Mouse (Mus musculus) cerebellum, adult 2 months (tissue): ENCODE results near the gene Ccdc40. TPM values are rescaled to one million over a fixed set of nuclear protein-coding genes. Genes with fewer than 3 reads are reported as not detected.
A peak's percentile ranks its signal among the peaks of the same experiment; 100 is the strongest.

Experiments used
- DNase-seq, 2 experiments: peaks; one replicate each; pipeline ENCODE4 v3.0.0; 2021
- H3K27ac ChIP-seq: fragments of 200-500 bp; 2 replicates; pipeline ENCODE4 v1.5.1; 2012; ENCODE audit warnings: low read length, control low read depth, inconsistent platforms; ENCODE audit not compliant: insufficient read depth
- H3K27me3 ChIP-seq: fragments of 200-500 bp; 2 replicates; pipeline ENCODE4 v1.6.1; 2012; ENCODE audit warnings: inconsistent platforms, mild to moderate bottlenecking, low read length, moderate library complexity; ENCODE audit not compliant: control insufficient read depth, insufficient read depth
- H3K4me1 ChIP-seq: fragments of 200-500 bp; 2 replicates; pipeline ENCODE4 v1.6.1; 2011; ENCODE audit warnings: low read length; ENCODE audit not compliant: control insufficient read depth, insufficient read depth
- H3K4me3 ChIP-seq: fragments of 200-500 bp; replicated peaks from 2 replicates; pipeline ENCODE3; 2011; ENCODE audit warnings: mild to moderate bottlenecking, low read depth, low read length, control low read depth; ENCODE audit not compliant: insufficient read depth
- CTCF ChIP-seq: fragments of 200-500 bp; IDR thresholded peaks from 2 replicates; pipeline ENCODE4 v1.5.1; 2011; ENCODE audit warnings: low read depth, mild to moderate bottlenecking, control low read depth, low read length, moderate library complexity, borderline replicate concordance; ENCODE audit not compliant: insufficient read depth
- POLR2A ChIP-seq: fragments of 200-500 bp; IDR thresholded peaks from 2 replicates; pipeline ENCODE4 v1.6.1; 2011; ENCODE audit warnings: low read length, control low read depth, borderline replicate concordance; ENCODE audit not compliant: insufficient read depth
- WGBS: fragments of 180-500 bp; shearing (Covaris S2); methylation state at CpG from one replicate; pipeline ENCODE4 v1.1.7; 2018; 5-methylcytosine and 5-hydroxymethylcytosine counted together
- polyA plus RNA-seq: library from polyadenylated mRNA; depleted of rRNA; stranded (reverse); fragments of >200 nt; gene quantifications from 2 replicates; pipeline ENCODE4 v1.2.3, GENCODE M21; 2012; rRNA removed

Gene Ccdc40
- 1.9 and 2.4 TPM in 2 replicates for polyA plus RNA-seq

GRCm38 (mm10) chr11:119228091-119228781 is at the start of gene Ccdc40, which contains the start of gene Tbc1d16:
Gene Ccdc40 (plus strand): TSS chr11:119228572.
Gene Tbc1d16 (minus strand): TSS chr11:119228499.
- peaks cover 23% of the 10 kb centered on the region for H3K4me1 ChIP-seq
- DNase-seq: peak; percentile 72 to 77
- WGBS: under 1% methylated on average over 62 of the region's 66 CpGs
- H3K4me3 ChIP-seq: peak within 1 kb of the TSS; percentile 74
- peak within 1 kb of the TSS; percentile 53 for H3K27ac ChIP-seq
- TF ChIP-seq POLR2A (peak; percentile 50; the same call in 1 of the 2 replicates), CTCF (no peak)
- H3K27me3 ChIP-seq: no peaks in the 10 kb centered on the region

- DNase-seq: no peak
- peaks cover 43% of the 10 kb centered on the region for H3K4me1 ChIP-seq
- 71% methylated on average over 14 of the region's 14 CpGs for WGBS
- TF ChIP-seq POLR2A (no peak), CTCF (no peak)
- H3K4me3 ChIP-seq: no peak overlapping the region
- no peak overlapping the region for H3K27ac ChIP-seq
- H3K27me3 ChIP-seq: no peaks in the 10 kb centered on the region
These were observed 47.4 kb upstream of the Ccdc40 start for GRCm38 (mm10) chr11:119180824-119181582.

GRCm38 (mm10) chr11:119181861-119182395 is 46.4 kb upstream of the Ccdc40 start:
- H3K27ac ChIP-seq: no peak overlapping the region
- H3K27me3 ChIP-seq: no peaks in the 10 kb centered on the region
- DNase-seq: no peak
- H3K4me3 ChIP-seq: no peak overlapping the region
- TF ChIP-seq POLR2A (no peak), CTCF (no peak)
- 51% methylated on average over 12 of the region's 12 CpGs for WGBS
- peaks cover 41% of the 10 kb centered on the region for H3K4me1 ChIP-seq

- 43% methylated on average over 15 of the region's 15 CpGs for WGBS
- no peak overlapping the region for H3K27ac ChIP-seq
- TF ChIP-seq POLR2A (no peak), CTCF (no peak)
- H3K4me1 ChIP-seq: peaks cover 53% of the 10 kb centered on the region
- no peak for DNase-seq
- H3K27me3 ChIP-seq: no peaks in the 10 kb centered on the region
- no peak overlapping the region for H3K4me3 ChIP-seq
These were observed 44.6 kb upstream of the Ccdc40 start for GRCm38 (mm10) chr11:119183684-119184310.

- no peak overlapping the region for H3K4me3 ChIP-seq
- no peak overlapping the region for H3K27ac ChIP-seq
- DNase-seq: no peak
- peaks cover 56% of the 10 kb centered on the region for H3K4me1 ChIP-seq
- no peak for TF ChIP-seq POLR2A
- no peak for TF ChIP-seq CTCF
- 46% methylated on average over 3 of the region's 3 CpGs for WGBS
- no peaks in the 10 kb centered on the region for H3K27me3 ChIP-seq
These were observed 42.0 kb upstream of the Ccdc40 start for GRCm38 (mm10) chr11:119186381-119186780.

GRCm38 (mm10) chr11:119186989-119187799 is 41.2 kb upstream of the Ccdc40 start:
- 43% methylated on average over 25 of the region's 25 CpGs for WGBS
- Histone ChIP-seq H3K27ac (no peak overlapping the region), H3K27me3 (no peaks in the 10 kb centered on the region), H3K4me1 (peaks cover 49% of the 10 kb centered on the region), H3K4me3 (no peak overlapping the region)
- TF ChIP-seq CTCF: peak; percentile 78
- TF ChIP-seq POLR2A: no peak
- DNase-seq: peak; percentile 74 to 77

- H3K4me1 ChIP-seq: peaks cover 44% of the 10 kb centered on the region
- H3K27me3 ChIP-seq: no peaks in the 10 kb centered on the region
- no peak overlapping the region for H3K4me3 ChIP-seq
- no peak overlapping the region for H3K27ac ChIP-seq
- DNase-seq: peak in 1 of 2 experiments; percentile 64
- TF ChIP-seq POLR2A (no peak), CTCF (no peak)
- 14% methylated on average over 10 of the region's 10 CpGs for WGBS
These were observed 40.6 kb upstream of the Ccdc40 start for GRCm38 (mm10) chr11:119187800-119188197.
